Mouse (Mus musculus) limb, embryonic 12.5 days (tissue): ENCODE measurements around the gene Btbd11. TPM values are rescaled to one million over a fixed set of nuclear protein-coding genes. Genes with fewer than 3 reads are reported as not detected.
A peak's percentile ranks its signal among the peaks of the same experiment; 100 is the strongest.

Source experiments
- ATAC-seq: fragments of 200-750 bp; cut with Nextera tagmentation; 2 replicates; pipeline ENCODE4 v1.8.0; 2017; ENCODE audit warnings: low read depth, moderate TSS enrichment; ENCODE audit not compliant: insufficient number of reproducible peaks, insufficient read depth, low FRiP score, low TSS enrichment
- H3K27ac ChIP-seq: fragments of 300-500 bp; sonication (generic); 2 replicates; pipeline ENCODE4 v1.5.1; 2016; ENCODE audit warnings: mild to moderate bottlenecking, moderate library complexity
- H3K27me3 ChIP-seq: fragments of 300-500 bp; sonication (generic); 2 replicates; pipeline ENCODE4 v1.6.1; 2016; ENCODE audit warnings: mild to moderate bottlenecking, moderate library complexity
- H3K36me3 ChIP-seq: fragments of 300-500 bp; sonication (generic); 2 replicates; pipeline ENCODE4 v1.6.1; 2016; ENCODE audit warnings: mild to moderate bottlenecking, moderate library complexity
- H3K4me1 ChIP-seq: fragments of 300-500 bp; sonication (generic); replicated peaks from 2 replicates; pipeline ENCODE4 v1.6.1; 2016
- H3K4me2 ChIP-seq: fragments of 300-500 bp; sonication (generic); 2 replicates; pipeline ENCODE4 v1.6.1; 2016; ENCODE audit warnings: mild to moderate bottlenecking, moderate library complexity
- H3K4me3 ChIP-seq: fragments of 300-500 bp; sonication (generic); replicated peaks from 2 replicates; pipeline ENCODE4 v1.5.1; 2016; ENCODE audit warnings: mild to moderate bottlenecking
- H3K9ac ChIP-seq: fragments of 300-500 bp; sonication (generic); replicated peaks from 2 replicates; pipeline ENCODE4 v1.6.1; 2016; ENCODE audit warnings: mild to moderate bottlenecking, moderate library complexity
- H3K9me3 ChIP-seq: fragments of 300-500 bp; sonication (generic); 2 replicates; pipeline ENCODE4 v1.6.1; 2016; ENCODE audit warnings: mild to moderate bottlenecking, moderate library complexity
- whole genome bisulfite sequencing: fragments of 180-500 bp; shearing (Covaris S2); methylation state at CpG from one replicate; pipeline ENCODE4 v1.1.7; 2016; 5-methylcytosine and 5-hydroxymethylcytosine counted together
- polyA plus RNA-seq: library from polyadenylated mRNA; unstranded; fragments of >200 nt; fragmentation: Nextera tagmentation; extraction: Ambion mirVana; gene quantifications from 2 replicates; pipeline ENCODE4 v1.2.1, GENCODE M21; 2016

Gene Btbd11
- polyA plus RNA-seq, 1 experiment from 2014 or later = 12.1 TPM

GRCm38 (mm10) chr10:85481106-85481505 lies 94.5 kb downstream of the Btbd11 start:
- H3K36me3 ChIP-seq = no peaks in the 10 kb centered on the region
- WGBS = 48% methylated on average over 3 of the region's 3 CpGs
- H3K27ac ChIP-seq = no peak overlapping the region
- ATAC-seq = no peak; the same call in 1 of the 2 replicates
- no peak overlapping the region for H3K4me3 ChIP-seq
- H3K4me1 ChIP-seq = peaks cover 24% of the 10 kb centered on the region
- no peak overlapping the region for H3K4me2 ChIP-seq
- no peak overlapping the region for H3K9ac ChIP-seq
- H3K9me3 ChIP-seq = no peaks in the 10 kb centered on the region
- H3K27me3 ChIP-seq = no peaks in the 10 kb centered on the region

GRCm38 (mm10) chr10:85482064-85482473 lies 95.5 kb downstream of the Btbd11 start:
- Histone ChIP-seq H3K4me2 (no peak overlapping the region), H3K27ac (no peak overlapping the region), H3K9me3 (no peaks in the 10 kb centered on the region), H3K27me3 (no peaks in the 10 kb centered on the region), H3K9ac (no peak overlapping the region), H3K4me3 (no peak overlapping the region), H3K36me3 (no peaks in the 10 kb centered on the region), H3K4me1 (peaks cover 24% of the 10 kb centered on the region)
- WGBS = 24% methylated on average over 4 of the region's 4 CpGs
- ATAC-seq = peak; percentile 29

GRCm38 (mm10) chr10:85482480-85482879 lies 95.9 kb downstream of the Btbd11 start:
- Histone ChIP-seq H3K4me1 (peaks cover 24% of the 10 kb centered on the region), H3K4me3 (no peak overlapping the region), H3K9ac (no peak overlapping the region), H3K27me3 (no peaks in the 10 kb centered on the region), H3K4me2 (no peak overlapping the region), H3K27ac (no peak overlapping the region), H3K9me3 (no peaks in the 10 kb centered on the region), H3K36me3 (no peaks in the 10 kb centered on the region)
- peak; percentile 53; the same call in 1 of the 2 replicates for ATAC-seq
- WGBS = 34% methylated on average over 6 of the region's 6 CpGs

- H3K27me3 ChIP-seq = no peaks in the 10 kb centered on the region
- peaks cover 16% of the 10 kb centered on the region for H3K4me1 ChIP-seq
- no peak overlapping the region for H3K4me3 ChIP-seq
- no peak overlapping the region for H3K9ac ChIP-seq
- 92% methylated on average over 3 of the region's 3 CpGs for WGBS
- no peaks in the 10 kb centered on the region for H3K36me3 ChIP-seq
- no peak overlapping the region for H3K27ac ChIP-seq
- no peak for ATAC-seq
- no peak overlapping the region for H3K4me2 ChIP-seq
- no peaks in the 10 kb centered on the region for H3K9me3 ChIP-seq
Measured at GRCm38 (mm10) chr10:85486456-85486855, 99.8 kb downstream of the Btbd11 start.

- Histone ChIP-seq H3K9me3 (no peaks in the 10 kb centered on the region), H3K36me3 (no peaks in the 10 kb centered on the region), H3K4me1 (peaks cover 39% of the 10 kb centered on the region), H3K4me3 (no peak overlapping the region), H3K27me3 (peaks cover 3% of the 10 kb centered on the region; the same call in 1 of the 2 replicates), H3K9ac (no peak overlapping the region), H3K4me2 (no peak overlapping the region), H3K27ac (no peak overlapping the region)
- no peak for ATAC-seq
- WGBS = 77% methylated on average over 2 of the region's 2 CpGs
Measured at GRCm38 (mm10) chr10:85492583-85492982, 106.0 kb downstream of the Btbd11 start.

GRCm38 (mm10) chr10:85496358-85496757 lies 109.7 kb downstream of the Btbd11 start:
- Histone ChIP-seq H3K27me3 (peaks cover 3% of the 10 kb centered on the region; the same call in 1 of the 2 replicates), H3K36me3 (no peaks in the 10 kb centered on the region), H3K9ac (no peak overlapping the region), H3K4me1 (peaks cover 48% of the 10 kb centered on the region), H3K4me2 (no peak overlapping the region), H3K9me3 (no peaks in the 10 kb centered on the region), H3K4me3 (no peak overlapping the region), H3K27ac (peak overlapping the region; percentile 62; the same call in 1 of the 2 replicates)
- no peak for ATAC-seq
- WGBS = 53% methylated on average over 8 of the region's 8 CpGs

- H3K27ac ChIP-seq = peak overlapping the region; percentile 62; the same call in 1 of the 2 replicates
- WGBS = 19% methylated on average over 2 of the region's 2 CpGs
- peaks cover 3% of the 10 kb centered on the region; the same call in 1 of the 2 replicates for H3K27me3 ChIP-seq
- H3K36me3 ChIP-seq = no peaks in the 10 kb centered on the region
- no peak overlapping the region for H3K4me2 ChIP-seq
- H3K4me1 ChIP-seq = peaks cover 47% of the 10 kb centered on the region
- H3K4me3 ChIP-seq = no peak overlapping the region
- no peak overlapping the region for H3K9ac ChIP-seq
- no peaks in the 10 kb centered on the region for H3K9me3 ChIP-seq
- no peak for ATAC-seq
Measured at GRCm38 (mm10) chr10:85496981-85497380, 110.4 kb downstream of the Btbd11 start.

GRCm38 (mm10) chr10:85497931-85498330 lies 111.3 kb downstream of the Btbd11 start:
- no peaks in the 10 kb centered on the region for H3K36me3 ChIP-seq
- H3K9me3 ChIP-seq = no peaks in the 10 kb centered on the region
- 54% methylated on average over 5 of the region's 5 CpGs for WGBS
- H3K4me2 ChIP-seq = no peak overlapping the region
- no peak overlapping the region for H3K4me3 ChIP-seq
- no peak overlapping the region for H3K27ac ChIP-seq
- peaks cover 49% of the 10 kb centered on the region for H3K4me1 ChIP-seq
- ATAC-seq = no peak
- H3K27me3 ChIP-seq = peaks cover 3% of the 10 kb centered on the region; the same call in 1 of the 2 replicates
- H3K9ac ChIP-seq = no peak overlapping the region

- 69% methylated on average over 9 of the region's 9 CpGs for WGBS
- Histone ChIP-seq H3K4me2 (no peak overlapping the region), H3K27ac (no peak overlapping the region), H3K36me3 (no peaks in the 10 kb centered on the region), H3K9ac (no peak overlapping the region), H3K27me3 (no peaks in the 10 kb centered on the region), H3K9me3 (no peaks in the 10 kb centered on the region), H3K4me1 (peaks cover 65% of the 10 kb centered on the region), H3K4me3 (no peak overlapping the region)
- ATAC-seq = no peak
Measured at GRCm38 (mm10) chr10:85500573-85501155, 114.0 kb downstream of the Btbd11 start.

GRCm38 (mm10) chr10:85501966-85502566 lies 115.5 kb downstream of the Btbd11 start:
- Histone ChIP-seq H3K27me3 (no peaks in the 10 kb centered on the region), H3K4me2 (no peak overlapping the region), H3K4me1 (peaks cover 51% of the 10 kb centered on the region), H3K9ac (no peak overlapping the region), H3K9me3 (no peaks in the 10 kb centered on the region), H3K27ac (no peak overlapping the region), H3K4me3 (no peak overlapping the region), H3K36me3 (no peaks in the 10 kb centered on the region)
- ATAC-seq = no peak
- 40% methylated on average over 5 of the region's 5 CpGs for WGBS

GRCm38 (mm10) chr10:85502656-85503055 lies 116.0 kb downstream of the Btbd11 start:
- Histone ChIP-seq H3K9me3 (no peaks in the 10 kb centered on the region), H3K4me1 (peaks cover 45% of the 10 kb centered on the region), H3K4me2 (no peak overlapping the region), H3K36me3 (no peaks in the 10 kb centered on the region), H3K27me3 (no peaks in the 10 kb centered on the region), H3K9ac (no peak overlapping the region), H3K4me3 (no peak overlapping the region), H3K27ac (no peak overlapping the region)
- WGBS = 62% methylated on average over 9 of the region's 9 CpGs
- ATAC-seq = no peak
